Mouse (Mus musculus): ENCODE measurements around the gene Tprkb. TPM values are rescaled to one million over a fixed set of nuclear protein-coding genes. Genes with fewer than 3 reads are reported as not detected.
"Not testable (repeated sequence)": the region's sequence is repeated elsewhere in the genome, so short reads cannot be mapped to it uniquely, and the experiment has no call there.

The Tprkb gene
- polyA plus RNA-seq, 1 experiment = 31.6 TPM

DNA sequence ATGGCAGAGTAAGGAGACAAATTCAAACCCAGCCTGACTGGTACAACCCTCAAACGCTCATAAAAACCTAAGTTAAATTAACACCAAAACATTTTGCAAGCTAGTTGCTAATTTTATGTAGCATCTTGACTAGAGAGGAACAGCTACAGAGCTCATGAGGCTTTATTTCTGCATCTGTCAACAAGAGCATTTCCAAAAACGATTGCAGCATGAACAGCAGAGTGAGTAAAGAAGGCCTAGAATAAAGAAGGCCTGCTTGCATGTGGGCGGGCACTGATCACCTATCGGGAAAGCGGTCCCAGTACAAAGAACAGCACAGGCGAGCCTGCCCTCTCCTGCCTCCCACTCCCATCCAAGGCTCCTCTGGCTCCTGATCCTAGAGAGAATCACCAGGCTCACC lies 36.9 kb downstream of the Tprkb start:
- Histone ChIP-seq H3K4me1 (ENCODE audit: control insufficient read depth, insufficient read depth, low read length) (no peaks in the 10 kb centered on the region), H3K27ac (ENCODE audit: insufficient read depth, low read length) (no peak overlapping the region), H3K9ac (ENCODE audit: low read depth, poor library complexity, severe bottlenecking) (no peak overlapping the region), H3K9me3 (replicated peaks; ENCODE audit: control insufficient read depth, insufficient read depth, low read length, poor library complexity, severe bottlenecking) (no peaks in the 10 kb centered on the region), H3K27me3 (ENCODE audit: control insufficient read depth, insufficient read depth, low read length, poor library complexity, severe bottlenecking) (no peaks in the 10 kb centered on the region), H3K4me3 (ENCODE audit: low read depth, low read length) (no peak overlapping the region), H3K36me3 (ENCODE audit: control insufficient read depth, insufficient read depth, low read length, poor library complexity, severe bottlenecking) (peaks cover 58% of the 10 kb centered on the region)
- TF ChIP-seq CTCF (IDR thresholded peaks at IDR 0.05; ENCODE audit: low read depth, low read length) (no peak), POLR2A (IDR thresholded peaks at IDR 0.05; ENCODE audit: insufficient read depth, low read length) (no peak), EP300 (IDR thresholded peaks at IDR 0.05; ENCODE audit: insufficient read depth, low read depth, low read length) (no peak)

GRCm38 (mm10) chr6:85957581-85957980 lies 45.9 kb downstream of the Tprkb start:
- Histone ChIP-seq H3K27ac (ENCODE audit: insufficient read depth, low read length) (no peak overlapping the region), H3K27me3 (ENCODE audit: control insufficient read depth, insufficient read depth, low read length, poor library complexity, severe bottlenecking) (no peaks in the 10 kb centered on the region), H3K9ac (ENCODE audit: low read depth, poor library complexity, severe bottlenecking) (no peak overlapping the region), H3K4me1 (ENCODE audit: control insufficient read depth, insufficient read depth, low read length) (no peaks in the 10 kb centered on the region), H3K36me3 (ENCODE audit: control insufficient read depth, insufficient read depth, low read length, poor library complexity, severe bottlenecking) (peaks cover 30% of the 10 kb centered on the region), H3K9me3 (replicated peaks; ENCODE audit: control insufficient read depth, insufficient read depth, low read length, poor library complexity, severe bottlenecking) (no peaks in the 10 kb centered on the region), H3K4me3 (ENCODE audit: low read depth, low read length) (no peak overlapping the region)
- TF ChIP-seq CTCF (IDR thresholded peaks at IDR 0.05; ENCODE audit: low read depth, low read length) (no peak), POLR2A (IDR thresholded peaks at IDR 0.05; ENCODE audit: insufficient read depth, low read length) (no peak), EP300 (IDR thresholded peaks at IDR 0.05; ENCODE audit: insufficient read depth, low read depth, low read length) (no peak)

- Histone ChIP-seq H3K36me3 (ENCODE audit: control insufficient read depth, insufficient read depth, low read length, poor library complexity, severe bottlenecking) (peaks cover 7% of the 10 kb centered on the region; the same call in 1 of the 2 replicates), H3K9me3 (replicated peaks; ENCODE audit: control insufficient read depth, insufficient read depth, low read length, poor library complexity, severe bottlenecking) (no peaks in the 10 kb centered on the region), H3K9ac (ENCODE audit: low read depth, poor library complexity, severe bottlenecking) (peak within 1 kb of the TSS; percentile 62), H3K4me3 (ENCODE audit: low read depth, low read length) (peak within 1 kb of the TSS; percentile 80), H3K27me3 (ENCODE audit: control insufficient read depth, insufficient read depth, low read length, poor library complexity, severe bottlenecking) (no peaks in the 10 kb centered on the region), H3K27ac (ENCODE audit: insufficient read depth, low read length) (peak within 1 kb of the TSS; percentile 78), H3K4me1 (ENCODE audit: control insufficient read depth, insufficient read depth, low read length) (peaks cover 4% of the 10 kb centered on the region)
- TF ChIP-seq EP300 (IDR thresholded peaks at IDR 0.05; ENCODE audit: insufficient read depth, low read depth, low read length) = no peak
- TF ChIP-seq POLR2A (IDR thresholded peaks at IDR 0.05; ENCODE audit: insufficient read depth, low read length) = peak; percentile 47
Measured at GRCm38 (mm10) chr6:85961101-85962091, 49.7 kb downstream of the Tprkb start, which contains the start of gene Dusp11. Gene Dusp11, minus strand, starts transcription at chr6:85961667.

DNA sequence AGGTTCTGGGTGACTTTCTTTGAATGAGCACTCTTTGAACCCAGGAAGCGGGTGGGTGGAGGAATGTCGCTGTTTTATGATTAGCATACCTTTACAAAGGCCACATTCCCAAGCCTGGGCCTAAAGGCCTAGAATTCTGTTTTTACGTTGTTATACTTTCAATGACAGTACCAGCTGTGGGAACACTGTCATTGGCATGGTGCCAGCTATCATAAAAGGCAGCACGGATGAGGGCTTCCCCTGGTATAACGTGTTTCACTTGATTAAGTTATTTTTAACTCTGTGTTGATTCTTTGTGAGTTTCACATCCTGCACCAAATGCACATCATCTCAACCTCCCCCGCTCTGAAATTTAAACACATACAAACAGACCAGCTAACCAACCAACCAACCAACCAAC lies 54.4 kb downstream of the Tprkb start:
- H3K36me3 ChIP-seq (ENCODE audit: control insufficient read depth, insufficient read depth, low read length, poor library complexity, severe bottlenecking); H3K27me3 ChIP-seq (ENCODE audit: control insufficient read depth, insufficient read depth, low read length, poor library complexity, severe bottlenecking): not testable (repeated sequence)

GRCm38 (mm10) chr6:85966686-85967085 lies 55.0 kb downstream of the Tprkb start:
- TF ChIP-seq EP300 (IDR thresholded peaks at IDR 0.05; ENCODE audit: insufficient read depth, low read depth, low read length) (no peak), CTCF (IDR thresholded peaks at IDR 0.05; ENCODE audit: low read depth, low read length) (no peak), POLR2A (IDR thresholded peaks at IDR 0.05; ENCODE audit: insufficient read depth, low read length) (no peak)
- no peaks in the 10 kb centered on the region for H3K9me3 ChIP-seq (replicated peaks; ENCODE audit: control insufficient read depth, insufficient read depth, low read length, poor library complexity, severe bottlenecking)
- no peak overlapping the region for H3K9ac ChIP-seq (ENCODE audit: low read depth, poor library complexity, severe bottlenecking)
- no peak overlapping the region for H3K4me3 ChIP-seq (ENCODE audit: low read depth, low read length)
- peaks cover 4% of the 10 kb centered on the region for H3K4me1 ChIP-seq (ENCODE audit: control insufficient read depth, insufficient read depth, low read length)
- no peaks in the 10 kb centered on the region for H3K27me3 ChIP-seq (ENCODE audit: control insufficient read depth, insufficient read depth, low read length, poor library complexity, severe bottlenecking)
- H3K27ac ChIP-seq (ENCODE audit: insufficient read depth, low read length) = no peak overlapping the region
- no peaks in the 10 kb centered on the region for H3K36me3 ChIP-seq (ENCODE audit: control insufficient read depth, insufficient read depth, low read length, poor library complexity, severe bottlenecking)

More for the DNA sequence above, 54.4 kb downstream of the Tprkb start:
- not testable (repeated sequence) for H3K27ac ChIP-seq (ENCODE audit: insufficient read depth, low read length); H3K4me3 ChIP-seq (ENCODE audit: low read depth, low read length); H3K9me3 ChIP-seq (replicated peaks; ENCODE audit: control insufficient read depth, insufficient read depth, low read length, poor library complexity, severe bottlenecking); H3K9ac ChIP-seq (ENCODE audit: low read depth, poor library complexity, severe bottlenecking); H3K4me1 ChIP-seq (ENCODE audit: control insufficient read depth, insufficient read depth, low read length)

DNA sequence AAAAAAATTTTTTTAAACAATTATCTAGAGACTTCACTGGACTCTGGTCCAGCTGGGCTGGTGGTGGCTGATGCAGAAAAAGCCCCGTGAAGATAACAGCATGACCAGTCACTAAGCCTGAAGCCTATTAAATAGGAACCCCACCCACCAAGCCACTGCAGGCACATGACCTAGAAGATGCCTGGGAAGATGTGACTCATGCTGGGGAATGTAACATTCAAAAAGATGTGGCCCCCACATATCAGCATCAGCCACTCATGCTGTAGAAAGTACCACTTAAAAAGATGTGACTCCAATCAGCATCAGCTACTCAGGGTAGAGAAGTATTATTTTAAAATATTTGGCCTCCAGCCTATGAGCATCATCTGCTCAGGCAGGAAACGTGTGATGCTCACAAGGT lies 58.2 kb downstream of the Tprkb start:
- Histone ChIP-seq H3K27ac (ENCODE audit: insufficient read depth, low read length) (no peak overlapping the region), H3K9me3 (replicated peaks; ENCODE audit: control insufficient read depth, insufficient read depth, low read length, poor library complexity, severe bottlenecking) (no peaks in the 10 kb centered on the region), H3K9ac (ENCODE audit: low read depth, poor library complexity, severe bottlenecking) (no peak overlapping the region), H3K36me3 (ENCODE audit: control insufficient read depth, insufficient read depth, low read length, poor library complexity, severe bottlenecking) (no peaks in the 10 kb centered on the region), H3K4me3 (ENCODE audit: low read depth, low read length) (no peak overlapping the region), H3K4me1 (ENCODE audit: control insufficient read depth, insufficient read depth, low read length) (peaks cover 4% of the 10 kb centered on the region), H3K27me3 (ENCODE audit: control insufficient read depth, insufficient read depth, low read length, poor library complexity, severe bottlenecking) (no peaks in the 10 kb centered on the region)
- no peak for TF ChIP-seq POLR2A (IDR thresholded peaks at IDR 0.05; ENCODE audit: insufficient read depth, low read length)
- TF ChIP-seq CTCF (IDR thresholded peaks at IDR 0.05; ENCODE audit: low read depth, low read length) = no peak
- no peak for TF ChIP-seq EP300 (IDR thresholded peaks at IDR 0.05; ENCODE audit: insufficient read depth, low read depth, low read length)
